Mouse (Mus musculus): Measurements from ENCODE around the gene Smarca4.
A peak's percentile ranks its signal among the peaks of the same experiment; 100 is the strongest.
"Not testable (repeated sequence)": the region's sequence is repeated elsewhere in the genome, so short reads cannot be mapped to it uniquely, and the experiment has no call there.

Gene Smarca4

GRCm38 (mm10) chr9:21668946-21669345 is 53.0 kb downstream of the Smarca4 start:
- DNase-seq: no peak

DNA sequence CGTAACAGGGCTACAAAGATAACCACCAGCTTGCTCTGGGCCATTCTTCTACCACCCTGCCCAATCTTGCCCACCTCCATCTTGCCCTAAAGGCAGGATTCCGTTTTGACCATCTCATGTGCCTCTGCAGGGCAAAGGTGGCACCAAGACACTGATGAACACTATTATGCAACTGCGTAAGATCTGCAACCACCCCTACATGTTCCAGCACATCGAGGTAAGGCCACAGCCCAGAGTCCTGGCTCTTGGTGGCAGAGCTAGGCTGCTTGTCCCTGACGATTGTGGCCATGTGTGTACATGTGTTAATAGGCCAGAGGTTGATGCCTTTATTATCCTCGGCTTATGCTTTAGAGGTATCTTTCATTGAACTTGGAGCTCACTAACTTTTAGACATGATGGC is 54.4 kb downstream of the Smarca4 start:
- no peak for DNase-seq

DNA sequence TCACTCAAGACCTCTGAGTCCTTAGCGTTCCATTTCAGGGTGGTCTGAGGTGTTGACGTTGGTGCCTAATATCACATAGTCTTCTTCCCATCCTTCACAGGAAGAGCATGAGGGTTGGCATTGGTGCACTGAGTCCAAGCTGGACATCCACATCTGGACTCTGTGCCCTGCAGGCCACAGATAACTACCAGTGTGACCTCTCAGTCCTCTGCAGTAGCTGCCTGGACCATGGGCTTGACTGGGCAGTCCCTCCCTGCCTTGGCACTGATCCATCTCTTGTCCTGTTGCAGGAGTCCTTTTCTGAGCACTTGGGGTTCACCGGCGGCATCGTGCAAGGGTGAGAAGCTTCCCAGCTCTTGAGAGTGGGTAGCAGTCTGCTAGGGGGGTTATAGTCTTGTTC is 55.8 kb downstream of the Smarca4 start:
- DNase-seq: no peak

GRCm38 (mm10) chr9:21677706-21678105 is 61.7 kb downstream of the Smarca4 start:
- peak; percentile 37 for DNase-seq

DNA sequence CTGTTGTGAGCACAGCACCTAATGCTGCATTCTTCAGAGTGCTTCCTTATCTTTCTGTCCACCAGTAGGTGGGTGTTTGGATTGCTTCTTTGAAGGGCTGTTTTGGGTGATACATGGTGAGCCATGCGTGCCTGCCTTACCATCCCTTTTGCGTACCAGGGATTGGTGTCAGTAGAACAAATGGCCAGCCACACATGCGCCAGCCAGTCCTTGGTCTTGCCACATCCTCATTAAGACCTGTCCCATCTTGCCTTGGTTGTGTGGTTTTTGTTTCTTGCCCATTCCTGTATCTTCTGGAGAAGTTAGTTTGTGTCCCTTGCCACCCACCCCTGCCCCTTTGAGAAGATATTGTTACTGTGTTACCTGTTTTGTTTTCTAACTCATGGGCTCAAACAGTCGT is 64.5 kb downstream of the Smarca4 start:
- no peak for DNase-seq

GRCm38 (mm10) chr9:21682827-21683226 is 66.9 kb downstream of the Smarca4 start:
- no peak for DNase-seq

GRCm38 (mm10) chr9:21683897-21684296 is 67.9 kb downstream of the Smarca4 start:
- DNase-seq: no peak

DNA sequence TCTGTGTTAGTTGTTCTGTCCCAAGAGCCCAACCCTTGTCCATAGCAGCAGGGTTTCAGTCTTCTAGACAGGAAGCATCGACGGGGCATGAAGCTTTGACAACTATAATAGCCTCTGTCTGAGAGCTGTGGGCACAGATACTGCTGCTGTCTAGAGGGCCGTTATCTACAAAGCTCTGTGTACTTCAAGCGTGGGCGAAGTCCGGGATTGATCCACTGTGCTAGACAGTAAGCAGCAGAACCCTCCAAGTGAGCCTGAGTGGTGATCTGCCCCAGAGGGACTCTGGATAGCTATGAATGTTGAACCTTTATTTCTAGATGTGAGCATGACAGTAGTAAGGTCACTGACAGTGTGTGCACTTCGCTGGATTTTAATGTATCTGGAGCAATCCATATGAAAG is 72.6 kb downstream of the Smarca4 start:
- no peak for DNase-seq

DNA sequence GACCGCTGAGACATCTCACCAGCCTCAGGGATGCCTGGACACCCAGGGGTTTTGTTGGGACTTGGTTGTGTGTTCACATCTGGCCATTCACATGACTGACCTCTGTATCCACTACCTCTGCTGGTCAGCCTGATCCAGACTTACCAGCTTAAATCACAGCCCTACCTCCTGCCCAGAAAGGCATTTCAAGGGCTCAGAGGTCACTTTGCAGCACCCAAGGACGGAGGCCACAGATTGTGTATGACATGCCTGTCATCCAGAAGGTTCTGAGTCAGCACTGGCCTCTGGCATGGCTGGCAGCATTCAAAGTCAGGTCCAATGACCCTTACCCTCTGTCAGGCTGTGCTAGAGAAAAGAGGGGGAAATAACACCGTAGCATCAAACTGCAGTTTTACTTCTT is 74.1 kb downstream of the Smarca4 start:
- DNase-seq: no peak

GRCm38 (mm10) chr9:21691862-21692261 is 75.9 kb downstream of the Smarca4 start:
- DNase-seq: no peak

DNA sequence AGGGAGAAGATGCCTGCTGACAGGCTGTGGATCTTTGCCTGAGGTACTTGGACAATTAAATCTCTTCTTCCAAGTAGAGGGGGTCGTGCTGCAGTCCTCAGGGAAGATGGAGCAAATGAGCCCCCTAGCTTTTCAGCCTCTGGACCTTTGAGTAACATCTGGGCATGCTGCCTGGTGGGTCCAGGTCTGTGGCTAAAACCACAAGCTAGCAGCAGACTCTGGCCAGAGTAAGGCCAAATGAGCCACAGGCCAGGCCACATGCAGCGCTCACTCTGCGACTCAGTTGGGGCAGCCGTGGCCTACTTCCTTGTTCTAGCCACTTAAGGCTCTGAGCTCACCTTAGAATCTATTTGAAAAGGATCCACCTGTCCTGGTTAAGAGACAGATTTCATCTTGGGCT is 76.5 kb downstream of the Smarca4 start:
- no peak for DNase-seq

DNA sequence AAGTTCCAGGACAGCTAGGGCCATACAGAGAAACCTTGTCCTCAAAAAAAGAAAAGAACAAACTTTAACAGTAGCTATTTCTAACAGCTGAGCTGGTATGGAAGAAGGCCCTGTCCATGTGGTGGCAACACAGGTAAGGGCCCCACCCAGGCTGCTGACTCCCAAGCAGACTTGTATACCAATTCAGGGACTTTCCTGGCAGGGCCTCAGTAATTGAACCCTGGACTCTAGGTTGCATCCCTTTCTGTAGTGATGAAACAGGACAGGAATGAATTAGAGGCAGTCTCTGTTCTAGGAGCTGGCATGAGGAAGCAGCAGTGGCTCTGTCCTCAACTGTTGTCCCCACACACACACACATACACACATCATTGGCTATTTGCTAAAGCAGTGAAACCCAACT is 78.1 kb downstream of the Smarca4 start:
- no peak for DNase-seq

- DNase-seq: no peak
Measured at GRCm38 (mm10) chr9:21695229-21695792, 79.3 kb downstream of the Smarca4 start.

DNA sequence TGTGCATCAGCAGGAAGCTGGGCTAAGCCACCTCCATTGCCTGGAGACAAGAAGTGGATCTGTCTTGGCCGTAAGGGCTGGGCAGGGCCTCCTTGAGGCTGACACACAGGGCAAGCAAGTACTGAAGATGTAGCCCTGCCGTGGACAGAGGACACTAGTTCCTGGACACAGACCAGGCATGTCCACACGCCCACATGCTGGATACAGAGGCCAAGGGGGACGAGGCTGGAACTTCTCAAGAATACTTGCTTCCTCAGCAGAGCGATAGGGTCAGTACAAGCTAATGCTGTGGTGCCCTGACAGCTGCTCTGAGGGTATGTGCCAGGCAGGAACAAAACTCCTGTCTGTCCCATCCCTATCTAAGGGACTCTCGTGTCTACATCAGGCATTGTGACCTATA is 81.2 kb downstream of the Smarca4 start:
- DNase-seq: no peak

DNA sequence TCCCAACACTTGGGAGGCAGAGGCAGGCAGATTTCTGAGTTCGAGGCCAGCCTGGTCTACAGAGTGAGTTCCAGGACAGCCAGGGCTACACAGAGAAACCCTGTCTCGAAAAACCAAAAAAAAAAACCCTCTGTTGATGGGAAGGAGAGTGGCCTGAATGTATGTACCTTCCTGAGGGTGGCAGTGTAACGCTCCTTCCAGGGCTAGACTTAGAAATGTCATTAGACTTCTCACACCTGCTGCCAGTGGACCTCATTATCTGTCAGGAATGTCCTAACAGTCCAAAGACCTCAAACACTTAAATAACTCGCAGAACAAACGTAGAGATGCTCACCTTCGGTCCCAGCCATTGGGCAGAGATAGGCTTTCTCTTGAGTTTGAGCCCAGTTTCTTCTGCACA is 83.3 kb downstream of the Smarca4 start:
- not testable (repeated sequence) for DNase-seq

DNA sequence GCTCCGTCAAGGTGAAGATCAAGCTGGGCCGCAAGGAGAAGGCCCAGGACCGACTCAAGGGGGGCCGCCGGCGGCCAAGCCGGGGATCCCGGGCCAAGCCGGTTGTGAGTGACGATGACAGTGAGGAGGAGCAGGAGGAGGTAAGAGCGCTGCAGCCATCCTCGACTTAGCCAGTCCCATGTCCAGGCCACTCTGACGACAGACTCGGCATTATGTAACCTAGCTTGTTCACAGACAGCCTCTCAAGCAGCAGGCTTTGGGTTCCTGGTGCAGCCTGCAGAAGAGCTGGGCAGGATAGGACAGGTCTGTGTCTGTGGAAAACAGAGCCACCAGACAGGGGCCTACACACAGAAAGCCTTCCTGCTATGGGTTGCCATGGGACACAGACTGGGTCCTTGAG is 85.1 kb downstream of the Smarca4 start:
- DNase-seq: peak; percentile 52

DNA sequence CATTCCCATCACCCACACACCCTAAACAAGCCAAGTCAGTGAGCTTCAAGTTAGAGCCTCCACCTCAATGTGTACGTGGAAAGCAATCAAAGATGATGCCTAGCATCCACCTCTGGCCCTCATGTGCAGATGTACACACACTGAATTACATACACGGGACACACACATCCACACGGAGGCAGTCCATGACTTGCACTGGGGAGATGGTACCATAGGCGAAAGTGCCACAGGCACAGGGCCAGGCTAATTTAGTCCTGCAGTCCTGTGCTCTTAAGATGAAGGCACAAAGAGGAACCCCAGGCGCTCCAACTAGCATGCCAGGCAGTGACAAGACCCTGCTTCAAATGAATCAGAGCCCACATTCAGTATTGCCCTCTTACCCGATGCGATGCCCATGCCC is 87.5 kb downstream of the Smarca4 start:
- no peak for DNase-seq

DNA sequence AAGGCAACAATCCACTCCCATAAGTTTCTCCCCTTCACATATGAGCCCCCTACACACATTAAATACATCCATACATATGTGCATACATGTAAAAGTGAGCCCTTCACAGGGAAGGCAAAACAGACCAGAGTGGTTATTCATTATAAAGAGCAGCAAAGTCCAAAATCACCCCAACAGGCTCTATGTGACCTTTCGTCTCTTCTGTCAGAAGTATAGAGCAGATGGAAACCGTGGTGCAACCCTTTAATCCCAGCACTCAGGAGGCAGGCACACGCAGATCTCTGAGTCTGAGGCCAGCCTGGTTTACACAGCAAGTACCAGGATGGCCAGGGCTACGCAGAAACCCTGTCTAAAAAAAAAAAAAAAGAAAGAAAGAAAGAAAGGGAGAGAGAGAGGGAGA is 90.1 kb downstream of the Smarca4 start:
- no peak for DNase-seq

GRCm38 (mm10) chr9:21706586-21707265 is 90.8 kb downstream of the Smarca4 start:
- DNase-seq: no peak

DNA sequence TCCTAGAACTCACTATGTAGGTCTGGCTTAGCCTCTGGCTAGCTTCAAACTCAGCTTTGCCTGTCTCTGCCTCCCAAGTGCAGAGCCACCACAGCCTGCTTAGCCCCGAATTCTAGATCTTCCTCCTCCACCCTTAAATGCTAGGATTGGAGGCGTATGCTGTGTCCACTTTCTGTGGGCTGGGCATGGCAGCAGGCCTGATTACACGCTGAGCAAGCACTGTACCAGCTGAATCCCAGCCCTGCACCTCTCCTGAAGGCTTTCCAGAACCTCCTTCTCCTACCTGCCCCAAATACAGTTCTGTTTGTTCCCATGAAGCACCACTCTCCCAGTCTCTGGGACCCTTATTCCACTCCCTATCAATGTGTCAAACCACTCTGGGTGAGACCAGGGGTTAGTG is 93.4 kb downstream of the Smarca4 start:
- DNase-seq: no peak

DNA sequence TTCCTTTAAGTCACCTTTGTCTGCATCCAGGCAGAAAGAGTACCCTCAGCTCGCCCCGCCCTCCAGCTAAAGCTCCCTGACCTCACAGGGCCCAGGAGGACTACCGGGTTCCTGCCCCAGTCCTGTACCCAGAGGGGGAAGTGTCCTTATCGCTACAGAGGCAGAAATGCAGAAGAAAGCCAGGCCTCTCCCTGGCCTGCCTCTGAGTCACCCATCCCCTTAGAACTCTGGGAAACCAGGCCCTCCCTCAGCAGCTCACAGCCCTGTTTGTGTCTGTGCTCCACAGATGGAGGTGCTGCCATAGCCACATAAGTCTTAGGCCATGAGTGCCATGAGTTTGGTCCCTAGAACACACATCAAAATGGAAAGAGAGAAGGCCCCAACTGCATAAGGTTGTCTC is 99.3 kb downstream of the Smarca4 start:
- no peak for DNase-seq

GRCm38 (mm10) chr9:21717015-21717414 is 101.0 kb downstream of the Smarca4 start:
- DNase-seq: no peak

- DNase-seq: no peak
Measured at GRCm38 (mm10) chr9:21721036-21721435, 105.1 kb downstream of the Smarca4 start.

DNA sequence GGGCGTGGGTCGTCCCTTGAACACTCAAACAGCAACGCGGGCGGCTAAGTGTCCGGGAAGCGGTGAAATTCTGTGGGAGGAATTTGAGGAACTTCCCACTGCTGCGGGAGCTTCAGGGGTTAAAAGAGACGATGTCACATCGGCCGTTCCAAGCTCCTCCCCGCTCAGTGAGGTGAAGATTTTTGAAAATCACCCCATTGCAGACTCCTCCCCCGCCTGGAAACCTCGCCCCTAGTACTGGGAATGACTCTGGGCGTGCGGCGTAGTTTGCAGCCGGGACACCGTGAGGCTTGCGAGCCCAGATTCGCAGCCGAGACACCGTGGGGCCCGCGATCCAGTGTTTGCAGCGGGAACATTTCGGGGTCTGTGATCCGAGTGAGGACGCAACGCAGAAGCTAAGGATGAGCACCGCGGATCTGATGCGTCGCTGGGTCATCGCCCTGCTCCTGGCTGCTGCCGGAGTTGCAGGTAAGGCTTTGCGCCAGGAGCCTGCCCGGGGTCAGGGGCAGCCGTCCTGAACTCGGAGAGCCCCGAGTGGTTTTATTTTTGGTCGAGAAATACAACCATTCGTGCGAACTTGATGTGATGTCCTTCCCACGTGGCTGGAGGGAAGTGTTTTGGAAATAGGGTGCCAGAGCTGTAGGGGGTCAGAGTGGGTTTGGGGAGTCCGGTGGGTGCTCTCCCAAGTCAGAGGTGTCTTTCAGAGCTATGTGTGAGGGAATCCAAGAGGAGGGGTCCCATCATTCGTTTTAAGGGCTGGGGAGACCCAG is 107.6 kb downstream of the Smarca4 start, which contains the start of gene Ldlr:
Gene Ldlr (plus strand): TSS at position 107 of the 770 bp plus-strand sequence.
- DNase-seq: peak; percentile 82

Measured in right cerebral cortex, adult 18-20 months (tissue).